Mouse (Mus musculus) kidney, postnatal 0 days (tissue): ENCODE results near the gene Dppa5a. TPM values are rescaled to one million over a fixed set of nuclear protein-coding genes. Genes with fewer than 3 reads are reported as not detected.
"Not testable (repeated sequence)": the region's sequence is repeated elsewhere in the genome, so short reads cannot be mapped to it uniquely, and the experiment has no call there.

Source experiments
- ATAC-seq: fragments of 200-750 bp; cut with Nextera tagmentation; replicated peaks from 2 replicates; pipeline ENCODE4 v1.8.0; 2017; ENCODE audit warnings: low read depth, moderate number of reproducible peaks, moderate TSS enrichment, moderate library complexity; ENCODE audit not compliant: low FRiP score
- DNase-seq: peaks from one replicate; pipeline ENCODE4 v3.0.0-alpha.2; 2016; ENCODE audit warnings: low spot score
- H3K27ac ChIP-seq: fragments of 300-500 bp; sonication (generic); 2 replicates; pipeline ENCODE4 v1.5.1; 2014; ENCODE audit warnings: mild to moderate bottlenecking
- H3K27me3 ChIP-seq: fragments of 300-500 bp; sonication (generic); 2 replicates; pipeline ENCODE4 v1.6.1; 2014; ENCODE audit warnings: low read length, mixed read lengths; ENCODE audit not compliant: insufficient read depth
- H3K36me3 ChIP-seq: fragments of 300-500 bp; sonication (generic); 2 replicates; pipeline ENCODE4 v1.6.1; 2014; ENCODE audit warnings: low read length, mixed read lengths; ENCODE audit not compliant: insufficient read depth
- H3K4me1 ChIP-seq: fragments of 300-500 bp; sonication (generic); replicated peaks from 2 replicates; pipeline ENCODE4 v1.6.1; 2014; ENCODE audit warnings: antibody characterized with exemption, low read length, mixed read lengths; ENCODE audit not compliant: insufficient read depth
- H3K4me2 ChIP-seq: fragments of 300-500 bp; sonication (generic); 2 replicates; pipeline ENCODE4 v1.6.1; 2014; ENCODE audit warnings: mild to moderate bottlenecking, low read length, moderate library complexity, mixed read lengths
- H3K4me3 ChIP-seq: fragments of 300-500 bp; sonication (generic); replicated peaks from 2 replicates; pipeline ENCODE4 v1.5.1; 2014; ENCODE audit warnings: low read depth, low read length
- H3K9ac ChIP-seq: fragments of 300-500 bp; sonication (generic); 2 replicates; pipeline ENCODE4 v1.6.1; 2014; ENCODE audit warnings: low read depth, low read length
- H3K9me3 ChIP-seq: fragments of 300-500 bp; sonication (generic); replicated peaks from 2 replicates; pipeline ENCODE4 v1.6.1; 2016; ENCODE audit warnings: low read length, inconsistent platforms, mixed read lengths
- CTCF ChIP-seq: IDR thresholded peaks from 2 replicates; pipeline ENCODE4 v1.5.1; 2016; ENCODE audit warnings: antibody characterized with exemption, low read depth, mild to moderate bottlenecking, moderate library complexity
- WGBS: fragments of 180-500 bp; shearing (Covaris S2); extraction: QIAGEN DNeasy Blood & Tissue Kit; methylation state at CpG from one replicate; pipeline ENCODE4 v1.1.7; 2014; 5-methylcytosine and 5-hydroxymethylcytosine counted together
- polyA plus RNA-seq: library from polyadenylated mRNA; unstranded; fragments of >200 nt; fragmentation: Nextera tagmentation; extraction: Ambion mirVana; gene quantifications from 2 replicates; pipeline ENCODE4 v1.2.1, GENCODE M21; 2015

The Dppa5a gene
- polyA plus RNA-seq, 1 experiment from 2014 or later, result 0.20 TPM

- TF ChIP-seq CTCF, result no peak
- H3K4me2 ChIP-seq, result no peak overlapping the region
- H3K27ac ChIP-seq, result no peak overlapping the region
- no peaks in the 10 kb centered on the region for H3K36me3 ChIP-seq
- no peaks in the 10 kb centered on the region for H3K4me1 ChIP-seq
- WGBS, result 84% methylated on average over 6 of the region's 6 CpGs
- no peaks in the 10 kb centered on the region for H3K9me3 ChIP-seq
- no peaks in the 10 kb centered on the region for H3K27me3 ChIP-seq
- ATAC-seq (no peak), DNase-seq (no peak)
- no peak overlapping the region for H3K9ac ChIP-seq
- H3K4me3 ChIP-seq, result no peak overlapping the region
Measured at GRCm38 (mm10) chr9:78359750-78360483, 8.1 kb downstream of the Dppa5a start.

- Histone ChIP-seq H3K36me3 (no peaks in the 10 kb centered on the region), H3K4me3 (no peak overlapping the region), H3K9ac (no peak overlapping the region), H3K27me3 (no peaks in the 10 kb centered on the region), H3K27ac (no peak overlapping the region), H3K4me2 (no peak overlapping the region), H3K4me1 (no peaks in the 10 kb centered on the region), H3K9me3 (no peaks in the 10 kb centered on the region)
- WGBS, result 14% methylated on average over 9 of the region's 9 CpGs
- DNase-seq (peak; percentile 69), ATAC-seq (peak; percentile 64)
- peak; percentile 78 for TF ChIP-seq CTCF
Measured at GRCm38 (mm10) chr9:78358053-78358452, 9.9 kb downstream of the Dppa5a start.

GRCm38 (mm10) chr9:78355611-78356010 is 12.4 kb downstream of the Dppa5a start, which contains the start of gene Gsta2:
TSS of gene Gsta2 (minus strand) at chr9:78355788.
- ATAC-seq, result no peak
- 89% methylated on average over 8 of the region's 8 CpGs for WGBS
- DNase-seq, result no peak
- Histone ChIP-seq H3K36me3 (no peaks in the 10 kb centered on the region), H3K9me3 (no peaks in the 10 kb centered on the region), H3K4me1 (no peaks in the 10 kb centered on the region), H3K4me2 (no peak within 1 kb of the TSS), H3K4me3 (no peak within 1 kb of the TSS), H3K9ac (no peak within 1 kb of the TSS), H3K27me3 (no peaks in the 10 kb centered on the region), H3K27ac (no peak within 1 kb of the TSS; the same call in 1 of the 2 replicates)
- no peak for TF ChIP-seq CTCF

GRCm38 (mm10) chr9:78354665-78355578 is 13.1 kb downstream of the Dppa5a start:
- H3K27me3 ChIP-seq, result no peaks in the 10 kb centered on the region
- ATAC-seq, result peak; percentile 71; the same call in 1 of the 2 replicates
- no peaks in the 10 kb centered on the region for H3K9me3 ChIP-seq
- no peak for TF ChIP-seq CTCF
- no peak overlapping the region for H3K9ac ChIP-seq
- 64% methylated on average over 11 of the region's 11 CpGs for WGBS
- no peak overlapping the region for H3K4me2 ChIP-seq
- peak; percentile 47 for DNase-seq
- H3K4me3 ChIP-seq, result no peak overlapping the region
- no peaks in the 10 kb centered on the region for H3K4me1 ChIP-seq
- no peak overlapping the region; the same call in 1 of the 2 replicates for H3K27ac ChIP-seq
- H3K36me3 ChIP-seq, result no peaks in the 10 kb centered on the region

- H3K4me2 ChIP-seq, result no peak overlapping the region
- no peak overlapping the region for H3K4me3 ChIP-seq
- ATAC-seq, result no peak
- H3K27me3 ChIP-seq, result no peaks in the 10 kb centered on the region
- H3K4me1 ChIP-seq, result no peaks in the 10 kb centered on the region
- no peak for TF ChIP-seq CTCF
- H3K9me3 ChIP-seq, result no peaks in the 10 kb centered on the region
- 76% methylated on average over 6 of the region's 6 CpGs for WGBS
- no peak overlapping the region for H3K9ac ChIP-seq
- DNase-seq, result no peak
- no peaks in the 10 kb centered on the region for H3K36me3 ChIP-seq
- H3K27ac ChIP-seq, result no peak overlapping the region
Measured at GRCm38 (mm10) chr9:78351504-78352220, 16.3 kb downstream of the Dppa5a start.

- not testable (repeated sequence) for DNase-seq, H3K4me2 ChIP-seq, H3K36me3 ChIP-seq, H3K4me1 ChIP-seq, H3K27ac ChIP-seq, H3K27me3 ChIP-seq, H3K9me3 ChIP-seq, H3K4me3 ChIP-seq, H3K9ac ChIP-seq, ATAC-seq
Measured at GRCm38 (mm10) chr9:78350007-78350406, 18.0 kb downstream of the Dppa5a start.

GRCm38 (mm10) chr9:78349141-78349540 is 18.8 kb downstream of the Dppa5a start:
- not testable (repeated sequence) for H3K9ac ChIP-seq, H3K4me1 ChIP-seq, H3K4me3 ChIP-seq, ATAC-seq, H3K9me3 ChIP-seq, H3K4me2 ChIP-seq, DNase-seq, H3K27me3 ChIP-seq, H3K36me3 ChIP-seq
- 0 out of 2 replicates have a peak overlapping the region, but pooled peaks have one; percentile 51 for H3K27ac ChIP-seq
- 86% methylated on average over 3 of the region's 3 CpGs for WGBS

GRCm38 (mm10) chr9:78348206-78349004 is 19.6 kb downstream of the Dppa5a start:
- not testable (repeated sequence) for H3K27me3 ChIP-seq, H3K4me3 ChIP-seq, H3K4me2 ChIP-seq, H3K36me3 ChIP-seq, H3K9ac ChIP-seq, H3K4me1 ChIP-seq, H3K9me3 ChIP-seq, DNase-seq
- 46% methylated on average over 6 of the region's 6 CpGs for WGBS
- peak; percentile 91 for ATAC-seq
- H3K27ac ChIP-seq, result peak overlapping the region; percentile 51; the same call in 1 of the 2 replicates
